Mouse (Mus musculus) megakaryocyte progenitor cell, adult 5-6 weeks (primary cell): ENCODE data around the gene Cbs. TPM values are rescaled to one million over a fixed set of nuclear protein-coding genes. Genes with fewer than 3 reads are reported as not detected.

Experiments used
- ATAC-seq: replicated peaks from 2 replicates; pipeline ENCODE4 v1.8.0; 2016; ENCODE audit warnings: mild to moderate bottlenecking, moderate TSS enrichment, inconsistent platforms; ENCODE audit not compliant: poor library complexity
- total RNA-seq, 2 experiments: library from RNA; stranded (forward) in 1 of 2; stranded (reverse) in 1 of 2; fragments of 157-497, 149-512 nt in 1 of 2; fragments of 200-1000 nt in 1 of 2; gene quantifications; 2 replicates each; pipeline versions ENCODE4 v1.2.3 to v1.2.4; 2015 to 2017

The Cbs gene
- not detected in 2 replicates for total RNA-seq (2015)
- total RNA-seq (2017) = 0.14 TPM in 1 of 2 replicates, not detected in the other

DNA sequence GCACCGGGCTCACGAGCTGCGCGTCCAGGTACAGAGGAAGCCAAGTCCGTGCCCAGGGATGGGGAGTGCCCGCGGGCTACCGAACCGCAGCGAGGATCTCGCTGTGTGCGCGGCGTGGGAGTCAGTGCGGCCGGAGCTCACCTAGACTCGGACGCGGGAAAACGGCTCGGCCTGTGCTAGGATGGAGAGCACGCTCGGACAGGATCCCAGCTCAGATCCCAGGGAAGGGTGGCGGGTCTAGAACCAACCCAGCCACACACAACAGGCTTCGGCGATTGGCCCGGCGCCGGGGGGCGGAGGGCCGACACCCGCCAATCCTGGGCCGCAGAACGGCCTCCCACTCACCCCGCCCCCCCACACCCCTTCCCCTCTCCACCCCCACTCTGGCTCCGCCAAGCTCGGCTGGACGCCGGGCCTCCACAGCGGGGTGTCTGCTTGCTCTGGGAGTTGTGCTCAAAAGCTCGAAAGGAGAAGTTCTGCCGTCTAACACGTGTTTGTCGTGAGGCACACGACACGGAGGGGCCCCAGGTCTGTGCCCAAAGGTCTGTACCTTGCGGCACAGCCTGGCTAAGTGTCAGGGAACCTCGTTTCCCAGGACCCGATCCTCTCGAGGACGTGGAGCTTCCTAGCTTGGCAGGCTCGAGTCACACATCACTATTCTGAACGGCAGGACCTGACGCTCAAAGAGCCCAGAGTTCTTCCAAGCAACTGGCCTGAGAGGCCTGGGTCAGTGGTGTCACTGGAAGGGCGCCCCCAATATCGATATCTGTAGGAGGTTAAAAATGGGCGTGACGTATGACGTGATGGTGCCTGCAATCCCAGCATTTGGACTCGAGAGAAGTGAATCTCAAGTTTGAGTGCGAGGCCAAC is at the start of gene Cbs:
Cbs (minus strand) TSS at position 297 of the 870 bp plus-strand sequence.
- peak; percentile 62 for ATAC-seq

DNA sequence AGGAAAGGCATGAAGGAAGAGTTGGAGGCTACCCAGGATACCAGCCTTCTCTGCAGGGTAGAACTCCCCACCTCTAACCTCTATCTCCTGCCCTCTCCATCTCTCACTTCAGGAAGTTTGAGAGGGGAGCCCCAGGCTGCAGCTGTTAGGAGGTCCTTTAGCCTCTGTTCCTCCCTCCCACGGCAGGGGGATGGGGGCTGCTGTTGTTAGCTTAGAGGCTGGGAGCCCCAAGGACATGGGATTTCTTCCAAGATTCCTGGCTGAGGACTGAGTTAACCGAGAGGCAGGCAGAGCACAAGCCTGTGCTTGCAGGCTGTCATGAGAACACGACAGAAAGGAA is 49.2 kb upstream of the Cbs start:
- ATAC-seq = no peak

DNA sequence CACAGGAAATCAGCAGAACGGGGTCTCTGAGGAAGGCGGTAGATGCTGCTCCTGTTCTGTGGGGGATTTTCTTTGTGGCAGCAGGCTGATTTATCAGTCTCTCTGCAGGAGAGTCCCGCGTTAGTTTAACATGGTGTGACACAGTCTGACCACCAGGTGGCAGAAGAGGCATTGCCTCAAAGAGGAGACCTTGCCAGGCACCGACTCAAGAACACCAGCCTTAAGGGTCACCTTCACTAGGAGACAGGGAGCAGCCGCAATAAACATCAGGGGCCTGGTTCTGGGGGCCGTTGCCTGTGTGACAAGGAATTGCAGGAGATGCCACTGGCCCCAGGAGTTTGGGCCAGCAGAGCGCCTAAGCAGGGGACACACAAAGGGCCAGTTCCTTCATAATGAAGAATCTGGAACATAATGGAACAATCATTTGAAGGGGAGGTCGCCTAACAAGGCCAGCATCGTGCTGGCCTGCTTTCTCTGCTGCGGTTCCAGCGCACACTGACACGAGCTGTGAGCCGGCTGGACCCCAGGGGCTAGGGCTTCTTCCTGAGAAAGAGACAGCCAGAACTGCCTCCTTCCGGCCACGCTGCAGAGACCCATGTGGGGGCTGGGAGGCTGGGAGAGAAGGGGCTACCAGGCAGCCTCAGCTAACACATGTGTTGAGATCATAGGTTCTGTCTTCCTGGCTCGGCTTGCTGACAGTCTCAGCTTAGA is 48.6 kb upstream of the Cbs start:
- ATAC-seq = peak; percentile 96

DNA sequence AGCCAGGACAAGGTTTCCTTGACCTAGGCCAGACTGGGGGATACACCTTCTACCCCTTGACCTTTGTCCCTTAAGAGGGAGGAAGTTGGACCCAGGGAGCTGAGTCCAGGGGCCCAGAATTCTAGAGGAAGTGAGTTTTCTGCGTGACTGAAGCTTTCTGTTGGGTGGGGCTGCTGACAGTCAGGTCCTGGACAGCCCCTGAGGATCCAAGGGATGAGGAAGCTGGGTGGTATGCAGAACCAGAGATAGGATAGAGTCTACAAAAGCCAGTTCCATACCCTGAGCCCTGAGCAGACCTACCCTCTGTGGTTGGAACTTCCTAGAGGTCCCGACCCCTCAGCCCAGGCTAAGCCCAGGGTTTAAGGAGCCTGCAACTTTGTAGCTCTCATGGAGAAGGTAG is 43.4 kb upstream of the Cbs start:
- peak; percentile 43; the same call in 1 of the 2 replicates for ATAC-seq

DNA sequence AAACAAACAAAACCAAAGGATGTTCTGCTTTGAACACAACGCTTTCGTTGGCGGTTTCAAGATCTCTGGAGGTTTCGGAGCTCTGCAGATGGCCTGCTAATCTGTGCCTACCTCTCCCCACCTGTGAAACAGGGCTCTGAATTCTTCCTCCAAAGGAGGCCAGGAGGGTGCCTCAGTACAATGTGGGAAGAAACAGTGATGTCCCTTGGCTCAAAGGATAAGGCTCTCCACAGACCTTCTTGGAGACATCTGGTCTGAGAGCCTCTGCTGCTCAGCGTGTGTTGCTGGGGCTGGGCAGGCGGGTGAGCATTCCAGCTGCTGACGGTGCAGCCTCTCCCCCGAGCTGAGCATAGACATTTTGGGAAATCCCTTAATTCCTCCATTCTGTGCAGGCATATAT is 40.5 kb upstream of the Cbs start, which contains the start of gene Cryaa:
Cryaa (plus strand) TSS at position 301 of the 400 bp plus-strand sequence.
- ATAC-seq = no peak

DNA sequence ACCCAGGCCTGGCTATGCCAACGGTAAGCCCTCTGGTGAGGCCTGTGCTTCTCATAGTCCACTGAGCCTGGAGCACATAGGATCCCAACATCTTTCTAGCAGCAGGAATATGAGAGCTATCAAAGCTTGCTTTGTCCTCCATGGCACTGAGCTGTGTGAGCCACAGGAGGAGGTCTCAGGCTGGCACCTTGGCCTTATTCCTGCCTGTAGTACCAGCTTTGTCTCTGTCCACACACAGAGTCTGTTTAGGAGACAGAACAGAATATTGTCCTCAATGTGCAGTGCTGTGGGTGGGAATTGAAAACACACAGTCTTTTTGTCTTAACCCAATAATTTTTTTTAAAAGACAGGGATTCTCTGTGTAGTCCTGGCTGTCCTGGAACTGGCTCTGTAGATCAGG is 37.4 kb upstream of the Cbs start:
- ATAC-seq = no peak

DNA sequence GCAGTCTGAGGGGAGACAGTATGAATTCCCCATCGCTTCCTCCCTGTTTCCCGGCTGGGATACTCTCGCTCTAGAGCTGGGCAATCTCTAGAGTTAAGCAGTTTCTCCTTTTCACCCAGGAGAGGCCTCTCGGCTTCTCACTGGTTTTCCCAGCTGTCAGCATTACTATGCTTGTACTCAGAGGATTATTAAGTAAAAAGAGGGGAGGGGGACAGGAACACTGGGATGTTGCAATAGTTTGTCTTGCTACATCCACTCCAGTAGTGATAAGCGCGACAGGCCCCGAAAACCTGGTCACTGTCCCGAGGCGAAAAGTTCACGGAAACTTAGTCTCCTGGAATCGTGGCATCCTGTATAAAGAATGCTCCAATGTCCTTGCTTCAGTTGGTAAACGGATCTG is 35.2 kb upstream of the Cbs start:
- ATAC-seq = no peak

DNA sequence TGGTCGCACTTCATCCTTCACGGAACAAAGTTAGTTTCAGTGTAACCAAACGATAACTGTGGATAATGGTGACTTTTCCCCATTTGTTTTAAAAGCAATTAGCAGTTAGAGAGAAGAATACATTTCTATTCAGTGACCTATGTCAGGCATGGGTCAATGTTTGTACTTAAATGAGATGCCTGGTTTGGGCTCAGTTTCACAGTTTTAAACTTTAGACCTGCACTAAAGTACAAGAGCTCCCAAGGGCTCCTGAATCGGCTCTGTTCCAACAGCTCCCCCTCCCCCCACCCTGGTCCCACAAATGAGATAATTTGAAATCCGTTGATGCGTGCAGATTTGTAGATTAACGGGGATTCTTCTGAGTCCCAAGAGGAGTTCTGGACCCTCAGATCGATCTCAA is 34.7 kb upstream of the Cbs start:
- no peak for ATAC-seq

DNA sequence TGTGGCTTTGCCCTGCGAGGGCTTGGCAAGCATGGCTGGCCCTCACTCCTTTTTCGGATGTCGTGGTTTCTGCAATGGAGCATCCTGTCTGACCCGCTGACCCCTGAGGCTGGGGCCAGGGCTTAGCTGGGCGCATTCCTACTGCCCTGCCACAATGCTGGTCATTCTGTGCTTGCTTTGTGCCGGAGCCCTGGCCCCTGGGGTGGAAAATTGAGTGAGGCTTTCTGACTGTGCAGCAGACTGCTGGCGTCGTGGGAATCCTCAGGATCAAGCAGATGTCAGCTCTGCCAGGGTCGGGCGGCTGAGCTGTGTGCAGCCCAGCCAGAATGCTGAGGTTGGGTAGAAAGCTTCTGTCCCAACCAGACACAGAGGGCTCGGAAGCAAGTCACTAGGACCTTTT is 33.1 kb upstream of the Cbs start:
- no peak for ATAC-seq

DNA sequence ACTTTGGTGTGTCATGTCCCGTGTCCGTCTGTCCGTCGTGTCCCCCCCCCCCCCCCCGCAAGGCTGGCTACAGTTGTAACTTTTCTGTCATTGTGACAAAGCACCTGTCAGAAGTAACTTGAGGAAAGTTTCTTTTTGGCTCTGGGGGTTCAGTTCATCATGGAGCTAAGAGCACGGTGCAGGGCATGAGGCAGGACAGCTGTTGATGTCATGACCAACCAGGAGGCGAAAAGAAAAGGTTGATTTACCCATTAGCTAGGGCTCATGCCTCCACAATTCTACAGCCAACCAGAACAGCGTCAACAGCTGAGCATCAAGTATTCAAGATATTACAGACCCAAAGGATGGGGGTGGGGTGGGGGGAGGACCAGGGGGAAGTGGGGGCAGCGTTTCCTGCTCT is 31.3 kb upstream of the Cbs start:
- no peak for ATAC-seq

DNA sequence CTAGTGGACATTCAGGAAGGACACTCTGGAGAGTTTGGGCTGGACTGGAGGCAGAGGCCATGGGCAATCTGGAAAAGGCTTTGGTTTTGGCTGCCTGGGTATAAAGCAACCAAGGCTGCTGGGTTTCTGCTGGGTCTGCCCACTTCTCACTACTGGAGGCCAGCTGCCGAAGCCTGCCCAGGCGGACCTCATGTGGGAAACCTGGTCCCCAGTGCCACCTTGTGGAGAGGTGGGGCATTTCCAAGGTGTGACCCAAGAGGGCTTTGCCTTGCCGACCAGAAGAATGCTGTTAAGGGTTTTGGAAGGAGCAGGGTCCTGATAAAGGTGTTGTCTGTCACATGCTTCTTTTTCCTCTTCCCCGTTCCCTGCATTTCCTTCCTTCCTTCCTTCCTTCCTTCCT is 27.7 kb upstream of the Cbs start:
- ATAC-seq = peak; percentile 100

DNA sequence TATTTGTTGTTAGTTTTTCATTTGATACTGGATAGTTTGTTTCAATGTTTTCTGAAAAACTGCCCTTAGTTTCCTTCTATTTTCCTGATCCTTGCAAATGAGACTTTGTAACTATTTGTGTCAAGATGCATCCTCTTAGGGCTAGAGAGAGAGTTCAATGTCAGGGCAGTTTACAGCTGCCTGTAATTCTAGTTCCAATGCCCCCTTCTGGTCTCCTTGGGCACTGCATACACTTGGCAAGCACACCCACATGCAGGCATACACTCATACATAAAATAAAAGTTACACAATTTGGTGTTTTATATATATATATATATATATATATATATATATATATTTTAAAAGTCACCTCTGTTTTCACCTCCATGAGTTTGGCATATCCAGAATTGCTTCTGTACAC is 25.8 kb upstream of the Cbs start:
- no peak for ATAC-seq

DNA sequence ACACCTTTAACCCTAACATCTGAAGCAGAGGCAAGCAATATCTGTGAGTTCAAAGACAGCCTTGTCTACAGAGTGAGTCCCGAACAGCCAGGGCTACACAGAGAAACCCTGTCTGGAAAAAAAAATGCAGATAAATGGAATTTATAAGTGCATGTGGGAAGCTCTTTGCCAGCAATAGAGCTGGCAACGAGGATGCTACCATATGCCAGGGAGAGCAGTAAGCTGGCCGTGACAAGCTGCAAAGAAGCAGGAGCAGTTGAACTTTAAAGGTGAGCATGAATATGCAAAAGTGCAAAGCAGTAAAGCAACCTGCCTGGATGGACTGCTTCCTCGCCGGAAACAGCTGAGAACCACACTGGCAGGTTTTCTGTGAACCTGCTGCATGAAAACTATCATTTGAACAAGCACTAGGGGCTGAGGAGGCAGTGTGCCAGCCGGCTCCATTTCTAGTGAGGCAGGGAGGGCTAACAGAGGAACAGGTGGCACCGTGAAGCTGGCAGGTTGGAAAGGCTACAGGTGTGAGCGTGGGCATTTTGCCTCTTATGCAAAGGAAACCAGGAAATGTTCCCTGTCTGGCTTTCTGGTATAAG is 23.7 kb upstream of the Cbs start:
- no peak for ATAC-seq

DNA sequence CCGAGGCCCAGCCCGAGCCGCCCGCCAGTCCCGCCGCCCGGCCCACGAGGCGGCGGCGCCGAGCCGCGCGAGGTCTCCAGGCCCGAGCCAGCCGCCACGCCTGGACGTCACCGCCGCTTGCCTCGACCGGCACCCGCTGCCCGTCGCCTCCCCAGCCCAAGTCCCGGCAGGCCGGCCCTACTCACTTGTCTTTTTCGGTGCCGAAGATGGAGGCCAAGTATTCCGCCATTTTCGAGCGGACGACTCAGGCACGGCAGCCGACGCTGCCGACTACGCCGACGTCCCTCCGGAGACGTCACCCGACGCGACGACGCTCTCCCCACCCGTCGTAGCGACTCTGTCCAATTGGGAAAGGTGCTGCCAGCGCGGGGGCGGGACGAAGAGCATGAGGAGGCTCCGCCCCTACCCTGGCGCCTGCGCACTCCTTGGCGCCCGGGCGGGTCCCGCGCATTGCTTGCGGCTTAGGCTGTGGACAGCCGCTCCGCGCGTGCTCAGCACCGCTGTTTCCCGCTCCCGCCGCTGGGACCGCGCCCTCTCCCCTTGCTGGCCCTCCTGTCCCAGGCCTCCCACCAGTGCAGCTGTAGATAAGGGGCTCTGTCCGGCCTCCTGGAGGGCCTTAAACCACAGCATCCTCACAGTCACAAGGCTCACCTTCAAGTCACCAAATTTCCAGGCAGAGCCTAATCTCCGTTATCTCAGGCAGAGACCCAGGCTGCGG is 21.6 kb upstream of the Cbs start, which contains the start of gene U2af1:
U2af1 (minus strand) TSS at position 425 of the 718 bp plus-strand sequence.
- ATAC-seq = peak; percentile 99

DNA sequence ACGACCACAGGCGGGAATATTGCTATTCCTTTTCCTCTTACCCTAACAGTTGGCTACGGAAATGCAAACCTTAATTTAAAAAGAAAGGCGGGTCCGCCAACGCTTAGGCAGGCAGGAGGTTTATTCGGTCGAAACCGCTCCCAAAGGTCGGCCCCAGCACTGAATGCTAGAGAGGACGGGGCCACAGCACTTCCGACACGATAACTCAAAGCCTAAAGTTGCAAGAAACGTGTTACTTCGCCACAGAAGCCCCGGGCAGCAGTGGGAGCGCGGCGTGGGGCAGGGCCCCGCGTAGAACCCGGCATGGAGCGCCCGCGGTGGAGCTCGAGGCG is 21.1 kb upstream of the Cbs start:
- ATAC-seq = no peak

DNA sequence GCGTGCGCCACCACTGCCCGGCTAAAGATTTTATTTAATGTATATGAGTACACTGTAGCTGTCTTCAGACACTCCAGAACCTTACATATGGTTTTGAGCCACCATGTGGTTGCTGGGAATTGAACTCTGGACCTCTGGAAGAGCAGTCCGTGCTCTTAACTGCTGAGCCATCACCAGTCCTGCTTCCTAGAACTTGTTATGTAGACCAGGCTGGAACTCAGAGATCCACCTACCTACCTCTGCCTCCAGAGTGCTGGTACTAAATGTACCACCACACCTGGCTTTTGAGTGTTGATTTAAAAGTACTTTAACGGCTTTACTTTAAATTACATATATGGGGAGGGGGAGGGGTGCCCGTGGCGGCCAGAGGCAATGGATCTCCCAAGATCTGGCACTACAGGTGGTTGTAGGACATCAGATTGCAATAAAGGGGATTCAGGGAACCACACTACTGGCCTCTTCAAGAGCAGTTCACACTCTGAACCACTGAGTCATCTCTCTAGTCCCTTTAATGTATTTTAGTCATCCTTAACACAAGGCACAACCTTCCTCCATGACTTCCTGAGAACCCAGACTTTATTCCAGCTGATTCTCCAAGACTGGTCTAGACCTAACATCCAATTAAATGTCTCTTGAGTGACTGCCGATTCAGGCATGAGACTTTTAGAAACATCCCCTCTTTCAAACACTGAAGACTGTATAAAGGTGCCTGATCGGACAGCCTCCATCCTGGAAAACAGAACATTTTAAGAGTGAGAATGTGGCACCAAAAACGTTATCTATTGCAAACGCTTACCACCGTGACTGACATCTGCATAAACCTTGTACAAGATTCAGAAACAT is 20.3 kb upstream of the Cbs start:
- ATAC-seq = no peak

DNA sequence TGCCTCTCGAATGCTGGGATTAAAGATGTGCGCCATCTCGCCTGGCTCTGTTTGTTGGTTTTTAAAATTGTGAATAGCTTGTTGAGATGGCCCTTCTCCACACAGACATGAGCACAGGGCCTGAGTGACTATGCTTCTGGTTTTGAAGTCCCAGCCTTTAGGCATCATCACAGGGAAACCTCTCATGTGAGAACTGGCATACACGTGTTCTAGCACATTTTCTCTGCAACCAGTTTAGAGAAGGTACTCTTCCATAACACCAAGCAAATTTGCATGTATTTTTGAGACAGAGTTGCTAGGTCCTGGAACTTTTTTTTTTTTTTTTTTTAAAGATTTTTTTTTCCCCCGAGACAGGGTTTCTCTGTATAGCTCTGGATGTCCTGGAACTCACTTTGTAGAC is 19.6 kb upstream of the Cbs start:
- no peak for ATAC-seq

DNA sequence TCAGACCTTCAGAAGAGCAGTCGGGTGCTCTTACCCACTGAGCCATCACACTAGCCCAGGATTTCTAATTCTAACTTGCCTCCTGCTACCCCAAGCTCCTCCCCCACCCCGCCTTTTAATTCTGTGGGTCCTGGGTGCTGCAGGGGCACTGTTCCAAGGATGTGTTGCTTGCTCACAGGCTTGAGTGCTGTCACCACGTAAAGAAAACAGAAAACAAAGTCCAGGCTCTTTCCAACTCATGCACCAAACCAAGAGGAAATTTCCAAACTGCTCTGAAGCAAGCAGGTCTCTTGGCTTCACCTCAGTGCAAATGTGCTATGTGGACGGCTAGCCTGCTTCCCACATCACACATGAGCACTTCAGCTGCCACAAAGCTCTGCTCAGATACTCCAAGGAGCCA is 18.3 kb upstream of the Cbs start:
- ATAC-seq = no peak

DNA sequence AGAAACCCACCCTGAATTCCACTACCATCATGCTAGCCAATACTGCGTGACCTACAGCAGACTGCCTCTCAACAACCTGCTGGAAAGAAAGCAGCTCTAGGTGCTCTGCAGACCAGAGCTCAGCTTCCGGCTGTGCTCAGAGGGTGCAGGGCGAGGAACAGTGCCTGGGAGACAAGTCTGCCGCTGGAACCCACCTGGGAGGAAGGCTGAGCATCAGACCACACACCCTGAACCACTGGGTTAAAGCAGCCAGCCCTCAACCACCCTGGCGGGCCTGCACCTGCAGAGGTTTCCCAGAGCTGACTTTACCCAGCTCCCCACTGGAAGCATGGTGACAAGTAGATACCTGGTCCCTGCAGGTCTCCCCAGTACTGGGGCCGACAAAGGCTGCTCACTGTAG is 16.2 kb upstream of the Cbs start:
- no peak for ATAC-seq

DNA sequence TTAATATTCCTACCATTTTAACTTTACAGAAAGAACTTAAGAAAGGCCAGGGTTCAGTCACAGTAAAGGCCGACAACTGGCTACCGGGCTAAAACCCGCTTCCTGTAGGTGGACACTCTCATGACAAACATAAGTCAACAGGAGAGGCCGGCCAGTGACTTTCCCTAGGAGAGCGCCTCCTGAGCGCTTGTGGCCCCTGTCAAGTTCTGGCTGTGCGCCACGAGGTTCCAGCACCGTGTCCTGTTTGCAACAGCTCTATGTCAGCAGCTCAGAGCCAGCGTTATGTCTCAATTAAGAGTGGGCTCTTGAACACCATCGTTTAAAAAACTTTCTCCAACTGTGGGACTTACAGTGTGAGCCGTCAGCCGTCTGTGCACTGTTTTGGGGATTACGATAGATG is 15.1 kb upstream of the Cbs start:
- ATAC-seq = no peak
